Mouse (Mus musculus) forebrain, embryonic 15.5 days (tissue): ENCODE measurements at regions not wholly inside any gene's neighbourhood (a gene's known extent, or its start where the extent isn't known, plus 50 kb on each side); places are given as distances from the start of the nearest gene placed in this dataset.

Source experiments
- ATAC-seq: fragments of 200-750 bp; cut with Nextera tagmentation; replicated peaks from 2 replicates; pipeline ENCODE4 v1.8.0; 2017; ENCODE audit warnings: mild to moderate bottlenecking, moderate TSS enrichment, moderate library complexity
- H3K27ac ChIP-seq: fragments of 300-500 bp; sonication (generic); replicated peaks from 2 replicates; pipeline ENCODE4 v1.5.1; 2015; ENCODE audit warnings: mild to moderate bottlenecking, inconsistent platforms
- H3K27me3 ChIP-seq: fragments of 300-500 bp; sonication (generic); 2 replicates; pipeline ENCODE4 v1.6.1; 2015; ENCODE audit warnings: inconsistent platforms
- H3K36me3 ChIP-seq: fragments of 300-500 bp; sonication (generic); 2 replicates; pipeline ENCODE4 v1.6.1; 2015; ENCODE audit warnings: mild to moderate bottlenecking, inconsistent platforms
- H3K4me1 ChIP-seq: fragments of 300-500 bp; sonication (generic); 2 replicates; pipeline ENCODE4 v1.6.1; 2015; ENCODE audit warnings: inconsistent platforms
- H3K4me2 ChIP-seq: fragments of 300-500 bp; sonication (generic); replicated peaks from 2 replicates; pipeline ENCODE4 v1.6.1; 2015; ENCODE audit warnings: mild to moderate bottlenecking, inconsistent platforms
- H3K4me3 ChIP-seq: fragments of 300-500 bp; sonication (generic); 2 replicates; pipeline ENCODE4 v1.5.1; 2015; ENCODE audit warnings: mild to moderate bottlenecking, inconsistent platforms
- H3K9ac ChIP-seq: fragments of 300-500 bp; sonication (generic); replicated peaks from 2 replicates; pipeline ENCODE4 v1.6.1; 2015; ENCODE audit warnings: mild to moderate bottlenecking, inconsistent platforms
- H3K9me3 ChIP-seq: fragments of 300-500 bp; sonication (generic); 2 replicates; pipeline ENCODE4 v1.6.1; 2016; ENCODE audit warnings: inconsistent platforms
- WGBS: fragments of 180-500 bp; shearing (Covaris S2); methylation state at CpG from one replicate; pipeline ENCODE4 v1.1.7; 2015; ENCODE audit warnings: mixed read lengths; 5-methylcytosine and 5-hydroxymethylcytosine counted together

DNA sequence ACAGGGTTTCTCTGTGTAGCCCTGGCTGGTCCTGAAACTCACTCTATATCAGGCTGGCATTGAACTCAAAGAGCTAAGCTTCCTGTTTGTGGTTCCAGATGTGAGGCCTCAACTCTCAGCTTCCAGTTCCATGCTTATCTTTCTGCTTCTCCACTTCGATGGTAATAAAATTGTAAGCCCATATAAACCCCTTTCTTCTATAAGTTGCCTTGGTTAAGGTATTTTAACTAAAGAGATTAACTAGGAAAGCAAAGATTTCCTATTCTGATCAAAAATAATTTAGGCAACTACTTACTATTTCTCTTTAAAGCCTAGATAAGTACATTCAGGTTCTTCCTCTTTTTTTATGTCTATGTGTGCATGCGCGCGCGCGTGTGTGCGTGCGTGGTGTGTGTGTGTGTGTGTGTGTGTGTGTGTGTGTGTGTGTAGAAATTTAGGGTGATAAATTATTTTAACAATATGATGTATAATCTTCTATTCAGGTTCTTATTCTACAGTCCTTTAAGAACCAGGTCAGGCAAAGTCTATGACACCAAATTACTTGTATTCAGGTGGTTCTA is 190.3 kb upstream of the Kbtbd8 start:
- H3K9ac ChIP-seq: no peak overlapping the region
- H3K27ac ChIP-seq: no peak overlapping the region
- H3K9me3 ChIP-seq: no peaks in the 10 kb centered on the region
- no peak overlapping the region for H3K4me3 ChIP-seq
- 96% methylated on average over 8 of the region's 8 CpGs for WGBS
- H3K36me3 ChIP-seq: no peaks in the 10 kb centered on the region
- H3K4me2 ChIP-seq: no peak overlapping the region
- H3K27me3 ChIP-seq: no peaks in the 10 kb centered on the region
- no peak for ATAC-seq
- no peaks in the 10 kb centered on the region for H3K4me1 ChIP-seq

- Histone ChIP-seq H3K27ac (no peak overlapping the region), H3K27me3 (no peaks in the 10 kb centered on the region), H3K9me3 (no peaks in the 10 kb centered on the region), H3K36me3 (no peaks in the 10 kb centered on the region), H3K9ac (no peak overlapping the region), H3K4me3 (no peak overlapping the region), H3K4me2 (no peak overlapping the region), H3K4me1 (no peaks in the 10 kb centered on the region)
- WGBS: 71% methylated on average over 1 of the region's 1 CpGs
- no peak for ATAC-seq
These were observed 191.6 kb upstream of the Kbtbd8 start for GRCm38 (mm10) chr6:94925408-94925807.

- no peaks in the 10 kb centered on the region for H3K9me3 ChIP-seq
- H3K27ac ChIP-seq: no peak overlapping the region
- no peaks in the 10 kb centered on the region for H3K27me3 ChIP-seq
- no peak overlapping the region for H3K9ac ChIP-seq
- no peaks in the 10 kb centered on the region for H3K36me3 ChIP-seq
- H3K4me1 ChIP-seq: no peaks in the 10 kb centered on the region
- no peak overlapping the region for H3K4me3 ChIP-seq
- WGBS: 94% methylated on average over 11 of the region's 11 CpGs
- ATAC-seq: no peak
- H3K4me2 ChIP-seq: no peak overlapping the region
These were observed 192.6 kb upstream of the Kbtbd8 start for GRCm38 (mm10) chr6:94924338-94925039.

- Histone ChIP-seq H3K27ac (no peak overlapping the region), H3K36me3 (no peaks in the 10 kb centered on the region), H3K27me3 (no peaks in the 10 kb centered on the region), H3K4me2 (no peak overlapping the region), H3K4me1 (no peaks in the 10 kb centered on the region), H3K9ac (no peak overlapping the region), H3K4me3 (no peak overlapping the region), H3K9me3 (no peaks in the 10 kb centered on the region)
- ATAC-seq: no peak
- WGBS: 74% methylated on average over 2 of the region's 2 CpGs
These were observed 195.3 kb upstream of the Kbtbd8 start for GRCm38 (mm10) chr6:94921741-94922140.

DNA sequence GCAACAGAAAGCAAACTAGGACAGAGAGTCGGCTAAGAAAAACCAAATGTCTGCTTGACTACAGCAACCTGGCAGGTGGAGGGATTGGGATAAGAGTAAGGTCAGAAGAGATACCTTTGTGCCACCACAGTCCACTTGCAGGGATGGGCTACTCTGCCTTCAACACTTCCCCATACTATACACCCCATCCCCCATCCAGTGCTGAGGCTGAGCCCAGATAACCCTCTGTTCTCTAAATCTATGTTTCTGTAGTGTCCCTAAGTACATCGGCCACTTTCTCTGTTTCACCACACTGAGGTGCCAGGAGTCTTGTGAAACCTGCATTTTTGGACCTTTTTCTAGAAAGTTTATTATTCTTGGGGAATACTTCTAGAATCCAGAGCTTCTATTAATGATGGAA is 196.3 kb upstream of the Kbtbd8 start:
- no peak overlapping the region for H3K9ac ChIP-seq
- H3K4me3 ChIP-seq: no peak overlapping the region
- WGBS: 94% methylated on average over 2 of the region's 2 CpGs

GRCm38 (mm10) chr6:94919194-94919743 is 197.8 kb upstream of the Kbtbd8 start:
- 81% methylated on average over 5 of the region's 5 CpGs for WGBS
- no peak overlapping the region for H3K4me2 ChIP-seq
- H3K4me1 ChIP-seq: no peaks in the 10 kb centered on the region
- no peak for ATAC-seq
- H3K27me3 ChIP-seq: no peaks in the 10 kb centered on the region
- no peaks in the 10 kb centered on the region for H3K9me3 ChIP-seq
- H3K36me3 ChIP-seq: no peaks in the 10 kb centered on the region
- H3K27ac ChIP-seq: no peak overlapping the region
- no peak overlapping the region for H3K9ac ChIP-seq
- no peak overlapping the region for H3K4me3 ChIP-seq

More for the DNA sequence above, 196.3 kb upstream of the Kbtbd8 start:
- ATAC-seq: no peak
- Histone ChIP-seq H3K27ac (no peak overlapping the region), H3K27me3 (no peaks in the 10 kb centered on the region), H3K4me2 (no peak overlapping the region), H3K36me3 (no peaks in the 10 kb centered on the region), H3K4me1 (no peaks in the 10 kb centered on the region), H3K9me3 (no peaks in the 10 kb centered on the region)

DNA sequence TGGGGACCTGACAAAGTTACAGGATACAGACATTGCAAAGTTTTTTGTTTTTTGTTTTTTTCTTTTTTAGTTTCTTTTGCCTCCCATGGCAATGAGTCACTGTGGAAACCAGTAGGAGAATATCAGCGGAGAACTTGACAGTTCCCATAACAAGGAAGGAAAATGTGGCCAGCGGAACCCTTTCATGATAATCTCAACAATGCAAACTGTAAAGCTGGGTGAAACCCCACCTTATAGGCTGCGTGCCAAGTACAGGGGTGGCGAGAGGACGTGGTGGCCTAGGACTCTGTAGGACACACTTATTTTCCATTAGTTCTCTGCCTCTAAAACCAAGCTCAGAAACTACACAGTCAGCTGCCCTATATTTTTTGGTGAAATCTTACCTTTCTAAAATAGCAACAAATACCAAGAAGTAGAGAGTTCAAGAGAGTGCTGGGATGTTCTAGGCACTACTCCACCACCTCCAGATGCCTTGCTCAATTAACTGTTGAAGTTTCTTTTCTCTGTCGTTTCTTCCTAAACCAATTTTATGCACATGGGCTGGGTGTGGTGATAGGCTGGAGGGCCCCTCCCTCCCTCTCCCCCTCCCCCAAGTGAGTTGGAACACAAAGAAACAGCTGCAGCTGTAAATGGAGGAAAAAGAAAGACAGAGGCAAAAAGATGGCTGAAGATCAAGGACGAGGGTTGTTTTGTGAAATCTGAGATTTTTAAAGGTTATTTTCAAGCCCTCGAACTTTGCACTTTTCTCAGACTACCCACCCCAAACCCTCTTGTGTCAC is 201.0 kb upstream of the Kbtbd8 start:
- H3K36me3 ChIP-seq: no peaks in the 10 kb centered on the region
- H3K27ac ChIP-seq: no peak overlapping the region
- ATAC-seq: no peak
- H3K9me3 ChIP-seq: no peaks in the 10 kb centered on the region
- H3K9ac ChIP-seq: no peak overlapping the region
- no peak overlapping the region for H3K4me3 ChIP-seq
- WGBS: 59% methylated on average over 8 of the region's 8 CpGs
- H3K4me1 ChIP-seq: peaks cover 11% of the 10 kb centered on the region
- no peak overlapping the region for H3K4me2 ChIP-seq
- H3K27me3 ChIP-seq: no peaks in the 10 kb centered on the region

- Histone ChIP-seq H3K4me2 (no peak overlapping the region), H3K27me3 (no peaks in the 10 kb centered on the region), H3K36me3 (no peaks in the 10 kb centered on the region), H3K9me3 (no peaks in the 10 kb centered on the region), H3K9ac (no peak overlapping the region), H3K27ac (no peak overlapping the region), H3K4me3 (no peak overlapping the region), H3K4me1 (peaks cover 11% of the 10 kb centered on the region)
- 47% methylated on average over 3 of the region's 3 CpGs for WGBS
- ATAC-seq: no peak; the same call in 1 of the 2 replicates
These were observed 205.2 kb upstream of the Kbtbd8 start for GRCm38 (mm10) chr6:94911836-94912235.

GRCm38 (mm10) chr6:94911374-94911773 is 205.7 kb upstream of the Kbtbd8 start:
- ATAC-seq: no peak; the same call in 1 of the 2 replicates
- 56% methylated on average over 9 of the region's 9 CpGs for WGBS
- no peak overlapping the region for H3K27ac ChIP-seq

GRCm38 (mm10) chr6:94900862-94901261 is 200.9 kb upstream of the Lrig1 start:
- 84% methylated on average over 4 of the region's 4 CpGs for WGBS
- Histone ChIP-seq H3K4me1 (no peaks in the 10 kb centered on the region), H3K4me2 (no peak overlapping the region), H3K36me3 (no peaks in the 10 kb centered on the region), H3K4me3 (no peak overlapping the region), H3K27ac (no peak overlapping the region), H3K27me3 (no peaks in the 10 kb centered on the region), H3K9me3 (no peaks in the 10 kb centered on the region), H3K9ac (no peak overlapping the region)
- ATAC-seq: no peak

More at GRCm38 (mm10) chr6:94911374-94911773, 205.7 kb upstream of the Kbtbd8 start:
- Histone ChIP-seq H3K4me2 (no peak overlapping the region), H3K27me3 (no peaks in the 10 kb centered on the region), H3K36me3 (no peaks in the 10 kb centered on the region), H3K4me3 (no peak overlapping the region), H3K4me1 (peaks cover 11% of the 10 kb centered on the region), H3K9ac (no peak overlapping the region), H3K9me3 (no peaks in the 10 kb centered on the region)

DNA sequence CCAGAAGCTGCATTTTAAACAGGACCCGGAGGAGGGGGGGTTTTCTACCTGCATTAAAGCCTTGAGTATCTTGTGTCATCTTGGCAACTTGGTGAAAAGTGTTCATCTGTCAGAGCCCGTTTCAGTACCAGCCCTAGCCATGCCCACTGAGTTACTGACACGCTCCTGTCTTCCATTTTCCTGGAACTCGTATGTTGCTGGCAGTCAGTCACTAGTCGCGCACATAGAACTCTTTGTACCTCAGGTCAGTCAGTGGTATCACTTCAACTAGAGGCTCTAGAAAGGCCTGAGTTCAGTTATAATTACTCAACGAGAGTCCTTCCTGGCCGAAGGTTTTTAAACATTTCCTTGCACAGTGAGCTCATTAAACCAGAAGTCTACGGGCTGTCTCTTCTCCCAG is 198.9 kb upstream of the Lrig1 start:
- no peak for ATAC-seq
- WGBS: 50% methylated on average over 9 of the region's 9 CpGs
- Histone ChIP-seq H3K4me1 (no peaks in the 10 kb centered on the region), H3K9ac (no peak overlapping the region), H3K27ac (no peak overlapping the region), H3K4me3 (no peak overlapping the region), H3K9me3 (no peaks in the 10 kb centered on the region), H3K4me2 (no peak overlapping the region), H3K27me3 (no peaks in the 10 kb centered on the region), H3K36me3 (no peaks in the 10 kb centered on the region)

DNA sequence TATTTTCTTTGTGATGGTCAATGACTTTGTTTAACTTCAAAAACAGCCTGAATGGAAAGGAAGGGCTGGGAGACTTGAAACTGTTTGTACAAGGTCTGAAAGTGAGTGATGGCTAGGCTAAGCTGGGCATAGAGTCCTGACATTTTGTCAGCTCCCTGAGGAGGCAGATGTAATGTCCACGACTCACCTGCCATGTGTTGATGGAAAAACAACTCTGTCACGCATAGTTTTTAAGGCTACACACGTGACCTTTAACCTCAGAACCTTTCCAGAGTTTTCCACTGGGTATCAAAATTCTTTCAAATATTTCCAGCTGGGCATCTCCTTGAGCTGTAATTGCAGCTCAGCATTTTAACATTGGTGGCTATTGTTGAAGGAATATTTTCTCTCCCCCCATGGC is 190.2 kb upstream of the Lrig1 start:
- Histone ChIP-seq H3K9ac (no peak overlapping the region), H3K27me3 (no peaks in the 10 kb centered on the region), H3K27ac (no peak overlapping the region), H3K36me3 (no peaks in the 10 kb centered on the region), H3K9me3 (no peaks in the 10 kb centered on the region), H3K4me3 (no peak overlapping the region), H3K4me2 (no peak overlapping the region), H3K4me1 (no peaks in the 10 kb centered on the region)
- ATAC-seq: no peak
- WGBS: 78% methylated on average over 3 of the region's 3 CpGs
